Mouse (Mus musculus): ENCODE results near the gene Pum2.
"Not testable (repeated sequence)": the region's sequence is repeated elsewhere in the genome, so short reads cannot be mapped to it uniquely, and the experiment has no call there.

The Pum2 gene

GRCm38 (mm10) chr12:8669421-8669820, 4.5 kb upstream of the Pum2 start:
- DNase-seq (ENCODE audit: low spot score), result no peak

DNA sequence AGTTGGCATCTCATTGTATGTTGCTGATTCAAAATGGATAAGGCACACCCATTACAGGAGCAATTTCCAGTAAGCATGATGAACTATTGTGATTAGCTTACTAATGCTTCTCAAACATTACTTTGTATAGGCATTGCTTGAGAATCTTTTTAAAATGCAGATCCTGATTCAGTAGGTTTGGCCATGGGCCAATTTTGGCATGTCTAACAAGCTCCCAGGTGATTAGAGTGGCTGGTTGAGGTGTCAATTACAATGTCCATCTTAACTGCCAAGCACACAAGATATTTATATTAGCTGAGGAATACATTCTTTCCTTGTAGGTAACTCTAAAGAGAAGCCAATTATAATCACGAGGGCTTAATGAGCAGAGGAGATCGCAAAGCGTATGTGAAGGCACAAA, 4.1 kb upstream of the Pum2 start:
- DNase-seq (ENCODE audit: low spot score), result no peak

GRCm38 (mm10) chr12:8673121-8673973, 587 bp upstream of the Pum2 start:
- DNase-seq (ENCODE audit: low spot score), result peak; percentile 16

DNA sequence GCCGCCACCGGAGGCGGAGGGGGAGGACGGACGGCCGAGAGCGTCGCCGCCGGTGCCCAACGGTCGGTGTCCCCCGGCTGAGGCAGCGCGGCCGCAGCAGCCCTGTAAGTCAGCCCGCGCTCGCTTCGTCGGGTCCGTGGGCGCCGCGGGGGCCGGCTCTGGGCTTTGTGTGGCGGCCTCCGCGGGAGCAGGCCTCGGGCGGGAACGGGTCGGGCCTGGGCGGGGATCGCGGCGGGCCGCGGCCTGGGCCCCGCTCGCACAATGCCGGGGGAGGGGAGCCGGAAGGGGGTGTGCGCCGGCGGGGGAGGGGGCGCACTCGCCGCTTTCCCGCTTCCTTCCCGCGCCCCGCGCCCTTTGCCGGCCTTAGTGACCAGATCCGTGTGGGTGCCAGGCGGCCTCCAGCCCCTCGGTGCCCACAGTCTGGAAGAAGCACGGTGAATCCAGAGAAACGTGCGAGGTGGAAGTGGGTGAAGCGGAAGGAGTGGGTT, 487 bp downstream of the Pum2 start:
- DNase-seq (ENCODE audit: low spot score), result peak; percentile 14

GRCm38 (mm10) chr12:8674891-8675341, 982 bp downstream of the Pum2 start:
- peak; percentile 43 for DNase-seq (ENCODE audit: low spot score)

DNA sequence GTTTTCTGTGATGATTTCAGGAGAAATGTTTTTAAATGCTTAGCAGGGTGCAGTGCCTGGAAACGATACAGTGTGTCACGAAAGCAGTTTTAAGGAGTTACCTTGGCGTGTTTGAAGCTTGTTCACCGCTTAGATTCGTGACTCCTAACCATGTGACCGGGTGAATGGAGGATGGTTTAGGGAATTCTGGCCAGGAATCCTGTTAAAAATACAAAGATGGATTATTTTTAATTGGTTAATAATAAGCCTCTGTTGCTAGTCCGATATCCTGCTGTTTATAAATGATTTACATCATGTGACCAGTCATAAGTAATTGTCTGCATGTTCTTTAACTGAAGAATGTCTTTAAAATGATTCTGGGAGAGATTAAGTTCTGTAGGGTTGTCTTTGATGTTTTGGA, 1.4 kb downstream of the Pum2 start:
- DNase-seq (ENCODE audit: low spot score), result no peak

GRCm38 (mm10) chr12:8676341-8676740, 2.4 kb downstream of the Pum2 start:
- no peak for DNase-seq (ENCODE audit: low spot score)

DNA sequence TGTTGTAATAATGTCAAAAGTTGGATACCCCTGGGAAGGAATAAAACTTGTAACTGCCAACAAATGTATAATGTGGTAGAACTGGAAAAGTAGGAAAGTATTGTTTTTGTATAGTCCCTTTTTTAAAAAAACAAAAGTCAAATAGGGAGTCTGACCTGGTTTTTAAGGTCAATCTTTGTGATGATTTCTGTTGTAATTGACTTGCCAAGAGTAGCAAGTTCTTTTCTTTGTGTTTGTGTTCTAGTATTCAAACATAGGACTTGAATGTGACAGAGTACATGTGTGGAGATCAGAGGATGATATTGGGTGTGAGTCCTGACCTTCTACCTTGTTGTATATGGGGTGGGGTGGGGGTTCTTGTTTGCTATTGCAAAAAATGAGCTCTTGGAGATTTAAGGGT, 4.0 kb downstream of the Pum2 start:
- no peak for DNase-seq (ENCODE audit: low spot score)

DNA sequence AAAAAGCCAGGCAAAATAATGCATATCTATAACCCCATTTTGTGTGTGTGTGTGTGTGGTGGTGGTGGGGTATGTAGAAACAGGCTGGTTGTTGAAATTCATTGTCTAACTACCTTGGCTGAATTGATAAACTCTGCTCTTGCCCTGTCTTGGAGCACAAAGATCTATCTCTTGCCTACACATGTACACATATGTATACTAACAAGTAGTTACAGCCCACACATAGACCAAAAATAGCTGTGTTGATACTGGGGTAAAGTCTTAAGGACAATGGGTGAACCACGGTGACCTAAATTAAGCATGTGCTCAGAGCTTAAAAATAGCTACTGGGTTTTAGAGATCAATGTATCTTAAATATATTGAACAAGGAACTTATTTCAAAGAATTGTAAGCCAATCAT, 10.3 kb downstream of the Pum2 start:
- no peak for DNase-seq (ENCODE audit: low spot score)

GRCm38 (mm10) chr12:8685036-8685435, 11.1 kb downstream of the Pum2 start:
- no peak for DNase-seq (ENCODE audit: low spot score)

- not testable (repeated sequence) for DNase-seq (ENCODE audit: low spot score)
These were observed 15.9 kb downstream of the Pum2 start for GRCm38 (mm10) chr12:8689882-8690281.

GRCm38 (mm10) chr12:8698895-8699294, 25.0 kb downstream of the Pum2 start:
- DNase-seq (ENCODE audit: low spot score), result no peak

GRCm38 (mm10) chr12:8703988-8704387, 30.1 kb downstream of the Pum2 start:
- no peak for DNase-seq (ENCODE audit: low spot score)

GRCm38 (mm10) chr12:8708876-8709275, 34.9 kb downstream of the Pum2 start:
- no peak for DNase-seq (ENCODE audit: low spot score)

GRCm38 (mm10) chr12:8712665-8713064, 38.7 kb downstream of the Pum2 start:
- no peak for DNase-seq (ENCODE audit: low spot score)

DNA sequence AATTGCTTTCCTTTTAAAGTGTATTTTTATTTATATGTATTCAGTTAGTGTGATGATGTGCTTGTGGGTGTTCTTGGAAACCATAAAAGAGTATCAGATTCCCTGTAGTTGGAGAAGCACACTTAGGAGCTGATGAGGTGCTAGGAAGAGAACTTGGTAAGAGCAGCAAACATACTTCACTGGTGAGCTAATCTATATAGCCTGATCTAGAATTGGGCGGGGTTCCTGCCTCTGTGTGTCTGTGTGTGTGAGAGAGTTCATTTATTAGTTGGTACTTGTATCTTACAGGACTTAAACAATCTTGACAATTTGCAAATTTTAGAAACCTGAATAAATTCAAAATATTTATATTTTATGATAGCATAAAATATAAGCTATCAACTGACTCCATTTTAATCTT, 42.2 kb downstream of the Pum2 start:
- DNase-seq (ENCODE audit: low spot score), result peak; percentile 34

- no peak for DNase-seq (ENCODE audit: low spot score)
These were observed 53.0 kb downstream of the Pum2 start for GRCm38 (mm10) chr12:8726890-8727289.

GRCm38 (mm10) chr12:8728739-8729138, 54.8 kb downstream of the Pum2 start:
- DNase-seq (ENCODE audit: low spot score), result no peak

DNA sequence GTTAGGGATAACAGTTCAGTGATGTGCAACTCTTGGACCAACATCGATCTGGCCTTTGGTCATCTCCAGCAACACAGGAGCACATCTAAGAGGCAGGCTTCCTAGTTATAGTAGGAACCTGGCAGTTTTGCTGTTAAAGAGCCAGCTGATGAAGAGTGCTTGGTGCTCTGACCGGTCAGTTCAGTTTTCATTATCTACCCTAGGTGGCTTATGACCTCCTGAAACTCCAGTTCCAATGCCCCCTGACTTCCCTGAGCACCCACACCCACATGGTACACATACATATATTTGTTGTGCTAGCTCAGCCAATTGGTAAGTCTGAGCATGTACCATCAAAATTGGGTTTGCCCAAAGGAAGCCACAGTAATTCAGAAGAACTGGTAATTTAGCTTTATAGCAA, 79.7 kb downstream of the Pum2 start:
- no peak for DNase-seq (ENCODE audit: low spot score)

DNA sequence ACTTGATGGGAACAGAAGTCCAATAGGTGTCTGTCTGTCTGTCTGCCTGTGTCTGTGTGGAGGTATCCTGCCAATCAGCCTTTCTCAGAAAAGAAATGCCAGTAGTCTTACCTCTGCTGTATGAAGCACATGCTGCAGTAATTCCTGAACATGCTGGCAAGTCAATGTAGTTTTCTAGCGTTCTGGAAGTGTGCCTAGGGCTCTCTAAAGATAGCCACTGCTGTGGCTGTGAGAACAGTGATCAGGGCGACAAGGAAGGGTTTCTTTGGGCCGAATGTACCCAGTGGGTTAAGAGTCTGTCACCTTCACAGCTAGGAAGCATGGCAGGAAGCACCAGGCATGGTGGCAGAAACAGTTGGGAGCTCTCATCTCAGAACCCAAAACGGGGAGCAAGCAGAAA, 80.2 kb downstream of the Pum2 start:
- no peak for DNase-seq (ENCODE audit: low spot score)

DNA sequence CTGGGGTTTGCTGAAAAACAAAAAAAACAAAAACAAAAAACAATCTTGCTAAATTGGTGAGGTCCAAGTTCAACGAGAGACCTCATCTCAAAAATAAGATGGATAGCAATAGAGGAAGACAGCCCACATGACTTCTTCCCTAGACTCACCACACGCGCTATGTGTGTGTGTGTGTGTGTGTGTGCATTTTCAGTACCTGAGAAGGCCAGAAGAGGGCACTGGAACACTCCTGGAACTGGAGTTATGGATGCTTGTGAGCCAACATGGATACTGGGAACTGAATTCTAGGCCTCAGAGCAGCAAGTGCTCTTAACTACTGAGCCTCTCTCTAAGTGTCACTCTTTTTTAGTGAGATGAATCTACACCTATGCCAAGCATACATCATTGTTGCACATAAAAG, 84.1 kb downstream of the Pum2 start:
- no peak for DNase-seq (ENCODE audit: low spot score)

- DNase-seq (ENCODE audit: low spot score), result no peak
These were observed 85.2 kb downstream of the Pum2 start for GRCm38 (mm10) chr12:8759115-8759514.

GRCm38 (mm10) chr12:8759779-8760178, 85.8 kb downstream of the Pum2 start:
- DNase-seq (ENCODE audit: low spot score), result no peak

DNA sequence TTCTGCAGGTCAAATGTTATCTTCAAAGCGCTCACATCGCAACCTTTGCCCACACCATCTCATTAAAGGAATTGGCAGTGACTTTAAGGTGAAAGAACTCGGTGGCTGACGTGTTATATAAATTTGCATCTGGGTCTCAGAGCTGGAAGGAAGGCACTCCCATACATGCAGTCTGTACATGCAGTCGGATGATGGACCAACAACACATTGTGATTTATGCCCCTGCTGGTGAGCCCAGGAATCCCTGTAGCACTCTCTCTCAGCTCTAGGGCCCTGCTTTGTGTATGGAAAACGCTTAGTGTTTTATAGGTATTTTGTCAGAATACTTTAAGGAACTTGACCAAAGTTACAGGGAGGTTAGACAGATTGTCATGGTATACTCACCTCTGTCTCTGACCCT, 86.6 kb downstream of the Pum2 start:
- no peak for DNase-seq (ENCODE audit: low spot score)

Measured in c-Kit-positive CD71-positive TER-119-positive erythroid progenitor cells, embryonic 14.5 days (primary cell).